ENCODE assay signal across 8 mouse cellular contexts in genomic region chr6:37354449-37355179, GRCm38 (mm10). TPM values are rescaled to one million over a fixed set of nuclear protein-coding genes. Genes with fewer than 3 reads are reported as not detected.
DNase-seq lines count a peak whose midpoint lies in the region; ATAC-seq lines count a peak whose summit lies in the region.

No protein-coding gene starts in this region.

- no peaks in the 10 kb centered on the region for H3K36me3 ChIP-seq in hindbrain, embryonic 14.5 days (replicated peaks; ENCODE audit: control insufficient read depth, insufficient read depth)

- H3K27ac ChIP-seq in hindbrain, embryonic 14.5 days, result no peak overlapping the region

- no peaks in the 10 kb centered on the region for H3K4me1 ChIP-seq in hindbrain, embryonic 14.5 days (replicated peaks; ENCODE audit: control insufficient read depth, insufficient read depth, low read length)

- no peak overlapping the region for H3K9ac ChIP-seq in hindbrain, embryonic 14.5 days

- ATAC-seq in hindbrain, embryonic 14.5 days (ENCODE audit: low FRiP score), result peak; percentile 49; the same call in 1 of the 2 replicates

- H3K4me2 ChIP-seq in hindbrain, embryonic 14.5 days (replicated peaks), result no peak overlapping the region

- H3K27me3 ChIP-seq in hindbrain, embryonic 14.5 days (ENCODE audit: control insufficient read depth, insufficient read depth, low read length), result no peaks in the 10 kb centered on the region

- no peak overlapping the region for H3K4me3 ChIP-seq in hindbrain, embryonic 14.5 days (replicated peaks; ENCODE audit: low read length)

- DNase-seq in R1 (ENCODE audit: low read depth, low spot score), result peak; percentile 84
- peak; percentile 22 for DNase-seq in cerebellum, adult 9-11 months
- DNase-seq in frontal cortex, postnatal 10 days (ENCODE audit: low spot score in 2 of 2), result peak; percentile 45 to 69
- peak; percentile 92 for DNase-seq in hindbrain, embryonic 14.5 days (ENCODE audit: low spot score)
- peak; percentile 46 for DNase-seq in left cerebral cortex, adult 11 months (ENCODE audit: low spot score)
- peak; percentile 84 for DNase-seq in lung, postnatal 36 days
- peak; percentile 68 for DNase-seq in retina, postnatal 7 days (ENCODE audit: low read depth, low spot score)
- peak; percentile 41 to 63 for DNase-seq in urinary bladder, postnatal 36 days (ENCODE audit: low spot score in 2 of 2)

- WGBS in hindbrain, embryonic 14.5 days, result 40% methylated on average over 17 of the region's 17 CpGs

- H3K9me3 ChIP-seq in hindbrain, embryonic 14.5 days (ENCODE audit: control insufficient read depth, low read length), result no peaks in the 10 kb centered on the region

RNA-seq across cellular contexts. Expression of gene Dgki, which starts 54.6 kb away (rescaled TPM):
- 9.6 and 10.0 TPM in 2 replicates for polyA plus RNA-seq in hindbrain, embryonic 14.5 days (2014; fragmentation: Nextera tagmentation; extraction: Ambion mirVana)

Comparison
In these comparisons a context has a peak if more than half of its experiments do, and no peak if none do; other contexts are left out.
1. DNase-seq: peak in every context shown above with its lines; median percentile 92 in hindbrain, embryonic 14.5 days; 84 in R1; 84 in lung, postnatal 36 days; 68 in retina, postnatal 7 days; 57 in frontal cortex, postnatal 10 days; 52 in urinary bladder, postnatal 36 days; 46 in left cerebral cortex, adult 11 months; 22 in cerebellum, adult 9-11 months.